Mouse (Mus musculus): Measurements from ENCODE around the gene Hoxa2. TPM values are rescaled to one million over a fixed set of nuclear protein-coding genes. Genes with fewer than 3 reads are reported as not detected.

Gene Hoxa2
- total RNA-seq, 1 experiment from 2014 or later = not detected

DNA sequence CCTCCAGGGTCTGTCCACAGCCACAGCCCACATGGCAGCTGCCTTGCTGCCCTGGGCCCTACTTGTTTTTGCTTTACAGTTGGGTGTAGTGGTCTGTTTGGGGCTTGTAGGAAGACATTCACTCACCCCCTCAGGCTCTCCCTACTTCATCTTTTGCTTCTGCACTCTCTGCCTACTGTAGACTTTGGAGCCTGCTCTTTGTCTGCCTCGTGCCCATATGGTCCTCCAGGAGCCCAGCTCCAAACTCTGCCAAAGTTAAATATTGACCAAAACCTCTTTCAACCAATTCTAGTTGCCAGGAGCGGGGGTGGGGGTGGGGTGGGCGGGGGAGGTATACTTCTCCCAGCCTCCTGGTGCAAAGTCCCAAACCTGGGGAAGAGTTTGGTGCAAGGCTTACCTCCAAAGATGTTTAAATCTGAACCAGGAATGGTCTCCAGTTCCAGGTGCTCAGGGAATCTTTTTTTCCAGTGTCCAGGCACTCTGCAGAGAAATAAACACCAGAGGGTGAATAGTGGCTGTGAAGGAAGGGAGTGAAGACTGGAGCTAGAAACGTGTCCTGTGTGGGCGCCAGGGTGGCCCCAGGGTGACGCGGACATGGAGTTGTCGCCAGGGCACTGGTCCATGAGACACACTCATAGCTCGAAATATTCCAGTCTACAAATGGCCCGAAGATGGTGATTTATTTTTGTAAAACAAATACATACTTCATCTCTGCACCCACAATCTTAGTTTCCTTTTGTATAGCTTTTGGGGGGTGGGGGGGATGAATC lies 18.9 kb upstream of the Hoxa2 start:
- no peak for ATAC-seq (replicated peaks; ENCODE audit: insufficient number of reproducible peaks, low FRiP score, low TSS enrichment, poor library complexity, severe bottlenecking)

DNA sequence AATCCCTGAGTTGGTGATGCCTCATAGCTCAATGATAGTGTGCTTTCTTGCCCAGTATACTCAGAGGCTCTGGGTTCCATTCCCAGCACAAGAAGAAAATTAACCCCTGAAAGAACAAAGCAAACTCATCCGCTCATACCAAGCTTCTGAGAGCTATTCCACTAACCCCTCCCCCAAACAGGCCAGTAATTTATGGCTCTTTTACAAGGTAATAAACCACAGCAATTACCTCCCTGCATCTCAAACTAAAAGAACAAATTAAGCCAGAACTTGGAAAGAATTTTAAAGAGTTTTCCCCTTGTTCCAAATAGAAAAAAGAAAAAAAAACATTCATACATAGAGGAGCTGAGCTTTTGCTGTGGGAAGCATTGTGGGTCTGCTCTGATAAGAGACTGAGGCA lies 18.2 kb upstream of the Hoxa2 start:
- no peak for ATAC-seq (replicated peaks; ENCODE audit: insufficient number of reproducible peaks, low FRiP score, low TSS enrichment, poor library complexity, severe bottlenecking)

DNA sequence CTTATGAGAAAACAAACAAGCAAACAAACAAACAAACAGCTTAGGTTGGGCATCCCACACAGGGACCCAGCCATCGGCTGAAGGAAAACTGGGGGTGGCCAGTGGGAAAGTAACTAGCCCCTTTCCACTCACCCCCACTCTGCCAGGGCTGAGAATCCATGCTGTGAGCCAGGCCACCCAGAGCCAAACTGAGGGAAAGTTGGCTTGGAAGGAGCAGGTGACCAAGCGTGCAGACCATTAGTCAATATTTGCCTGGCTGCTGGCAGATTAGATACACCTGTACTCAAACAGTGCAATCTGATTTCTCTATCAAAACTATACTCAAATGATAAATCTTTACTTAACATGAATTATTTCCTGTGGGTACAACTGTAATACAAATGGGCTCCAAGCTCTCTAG lies 17.4 kb upstream of the Hoxa2 start:
- no peak for ATAC-seq (replicated peaks; ENCODE audit: insufficient number of reproducible peaks, low FRiP score, low TSS enrichment, poor library complexity, severe bottlenecking)

DNA sequence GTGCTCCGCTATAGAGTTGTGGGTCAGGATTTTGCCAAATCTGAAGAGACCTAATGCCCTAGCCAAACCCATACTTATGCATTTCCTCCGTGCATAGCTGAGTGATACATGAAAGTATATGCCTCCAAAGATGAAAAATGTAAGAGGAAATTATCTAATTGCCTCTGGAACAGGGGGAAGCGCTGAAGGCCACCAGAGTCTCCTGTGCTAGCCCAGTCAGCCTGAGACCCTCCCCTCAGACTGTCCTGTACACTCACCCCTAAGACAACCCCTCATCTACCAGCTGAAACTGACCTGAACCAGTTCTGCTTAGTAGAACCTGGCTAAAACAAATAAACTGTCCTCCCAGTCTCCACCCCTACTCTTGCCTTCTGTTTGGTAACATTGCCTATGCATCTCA lies 16.1 kb upstream of the Hoxa2 start:
- ATAC-seq (replicated peaks; ENCODE audit: insufficient number of reproducible peaks, low FRiP score, low TSS enrichment, poor library complexity, severe bottlenecking) = no peak

DNA sequence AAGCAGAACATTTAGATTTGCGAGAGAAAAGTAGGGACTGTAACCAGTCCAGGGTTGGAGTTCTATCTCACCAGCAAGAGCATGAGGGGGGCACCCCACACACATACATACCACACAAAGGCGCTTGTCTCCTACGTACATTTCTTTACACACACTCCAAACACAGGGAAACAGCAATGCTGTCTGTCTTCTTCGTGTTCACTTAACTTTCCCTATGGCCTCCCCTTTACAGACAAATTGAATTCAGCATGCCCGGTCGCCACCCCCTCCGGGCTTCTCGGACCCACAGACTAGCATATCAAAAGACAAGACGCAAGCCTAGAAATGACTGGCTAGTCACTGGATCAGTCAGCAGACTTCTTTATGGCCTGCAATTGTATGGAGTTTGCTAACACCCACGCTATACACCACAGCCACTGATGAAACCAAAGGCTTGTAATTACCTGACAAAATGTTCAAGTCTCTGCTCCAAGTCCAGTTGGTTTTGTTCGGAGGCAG lies 15.6 kb upstream of the Hoxa2 start:
- ATAC-seq (replicated peaks; ENCODE audit: insufficient number of reproducible peaks, low FRiP score, low TSS enrichment, poor library complexity, severe bottlenecking) = no peak

DNA sequence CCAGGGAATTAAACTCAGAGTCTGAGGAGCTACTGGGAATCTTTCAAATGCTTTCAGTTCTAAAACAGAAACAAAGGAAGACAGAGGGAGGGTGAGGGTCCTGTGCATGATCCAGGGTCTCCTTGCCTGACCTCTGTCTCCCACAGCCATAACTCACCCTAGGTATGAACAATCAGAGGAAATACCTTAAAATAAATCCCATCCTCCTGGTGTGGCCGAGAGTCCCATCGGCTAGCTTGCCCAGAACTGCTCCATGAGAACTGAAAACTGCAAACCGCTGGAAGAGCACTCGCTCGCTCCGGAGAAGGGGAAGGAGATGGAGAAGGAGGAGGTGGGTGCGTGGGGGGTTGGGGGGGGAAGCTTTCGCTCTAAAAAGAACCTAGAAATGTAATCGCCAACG lies 15.1 kb upstream of the Hoxa2 start:
- no peak for ATAC-seq (replicated peaks; ENCODE audit: insufficient number of reproducible peaks, low FRiP score, low TSS enrichment, poor library complexity, severe bottlenecking)

DNA sequence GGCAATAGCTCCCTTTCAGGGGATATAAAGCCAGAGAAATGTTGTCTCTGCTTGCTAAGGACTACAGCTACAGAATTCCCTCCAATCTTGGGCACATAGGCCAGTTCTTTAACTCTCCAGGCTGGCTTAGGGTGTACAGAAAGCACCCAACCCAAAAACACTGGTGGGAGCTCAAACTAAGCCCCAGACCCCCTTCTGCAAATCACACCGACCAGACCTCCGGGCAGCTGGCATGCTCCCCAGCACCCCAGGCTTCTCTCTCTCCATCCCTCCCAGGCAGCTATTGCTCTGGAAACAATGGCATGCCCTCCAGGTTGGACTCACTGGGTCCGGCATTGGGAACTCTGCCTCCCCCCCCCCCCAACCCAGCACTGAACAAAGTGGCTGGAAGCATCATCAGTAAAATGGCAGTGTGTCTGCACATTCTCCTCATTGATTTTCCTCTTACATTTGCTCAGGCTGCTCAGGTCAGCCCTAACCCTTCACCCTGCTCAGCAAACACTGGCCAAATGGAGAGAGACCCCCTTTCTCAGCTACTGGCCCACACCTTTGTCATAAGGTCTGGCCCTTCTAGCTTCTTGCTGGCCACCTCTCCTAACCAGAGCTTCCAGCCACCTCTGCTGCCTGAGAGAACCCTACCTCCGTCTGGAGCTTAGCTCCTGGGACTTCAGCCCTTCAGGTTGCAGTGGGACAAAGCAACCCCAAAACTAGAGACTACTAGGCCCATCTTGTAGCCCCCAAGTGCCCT lies 14.5 kb upstream of the Hoxa2 start:
- ATAC-seq (replicated peaks; ENCODE audit: insufficient number of reproducible peaks, low FRiP score, low TSS enrichment, poor library complexity, severe bottlenecking) = no peak

DNA sequence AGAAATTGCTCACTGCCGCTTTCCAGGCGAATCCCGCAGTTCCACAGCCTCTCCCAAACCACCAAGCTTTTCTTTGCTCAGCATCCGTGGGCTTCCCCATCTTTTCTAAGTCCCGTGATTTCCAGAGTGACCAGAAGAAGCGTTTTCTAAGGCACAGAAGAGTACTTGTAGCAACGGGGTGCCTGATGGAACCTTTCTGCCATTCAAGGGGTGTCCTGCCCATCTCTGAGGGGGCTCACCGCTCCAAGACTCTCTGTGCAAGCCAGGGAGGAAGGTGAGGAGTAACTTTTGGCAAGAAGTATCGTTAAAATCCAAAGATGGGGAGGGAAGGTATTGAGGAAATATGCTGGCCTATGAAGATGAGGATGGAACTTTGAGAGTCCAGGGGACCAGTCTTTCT lies 13.2 kb upstream of the Hoxa2 start:
- no peak for ATAC-seq (replicated peaks; ENCODE audit: insufficient number of reproducible peaks, low FRiP score, low TSS enrichment, poor library complexity, severe bottlenecking)

DNA sequence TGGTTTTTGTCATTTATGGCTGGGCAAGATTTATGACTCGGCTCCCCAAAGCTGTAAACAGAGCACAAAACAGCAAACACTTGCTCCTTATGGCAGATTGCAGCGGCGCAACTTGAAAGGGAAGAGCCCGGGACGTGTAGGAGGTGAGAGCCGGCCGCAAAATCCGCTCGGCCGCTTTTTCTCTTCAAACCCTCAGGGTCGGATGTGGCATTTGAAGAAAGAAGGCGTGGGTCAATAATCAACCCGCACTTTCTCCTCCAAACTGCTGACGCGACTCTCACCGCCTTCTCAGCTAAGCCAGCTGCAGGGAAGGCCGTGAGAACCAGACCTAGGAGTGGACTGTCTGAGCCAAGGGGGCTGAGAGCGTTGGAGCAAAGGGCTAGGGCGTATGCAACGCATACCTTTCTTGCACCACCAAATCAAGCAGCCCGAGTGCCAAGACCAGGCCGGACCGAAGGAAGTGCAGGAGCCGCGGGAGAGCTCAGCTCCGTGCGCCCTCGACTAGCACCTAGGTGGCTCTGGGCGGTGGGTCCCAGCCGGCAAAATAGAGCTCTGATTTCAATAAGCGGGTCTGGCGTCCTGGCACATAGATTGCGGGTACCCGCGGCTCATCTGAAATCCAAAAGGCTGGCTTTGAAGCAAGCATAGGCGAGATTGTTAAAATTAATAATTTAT lies 12.6 kb upstream of the Hoxa2 start, which contains the start of gene 5730596B20Rik:
Gene 5730596B20Rik (plus strand): TSS at position 438 of the 675 bp plus-strand sequence.
- no peak for ATAC-seq (replicated peaks; ENCODE audit: insufficient number of reproducible peaks, low FRiP score, low TSS enrichment, poor library complexity, severe bottlenecking)

DNA sequence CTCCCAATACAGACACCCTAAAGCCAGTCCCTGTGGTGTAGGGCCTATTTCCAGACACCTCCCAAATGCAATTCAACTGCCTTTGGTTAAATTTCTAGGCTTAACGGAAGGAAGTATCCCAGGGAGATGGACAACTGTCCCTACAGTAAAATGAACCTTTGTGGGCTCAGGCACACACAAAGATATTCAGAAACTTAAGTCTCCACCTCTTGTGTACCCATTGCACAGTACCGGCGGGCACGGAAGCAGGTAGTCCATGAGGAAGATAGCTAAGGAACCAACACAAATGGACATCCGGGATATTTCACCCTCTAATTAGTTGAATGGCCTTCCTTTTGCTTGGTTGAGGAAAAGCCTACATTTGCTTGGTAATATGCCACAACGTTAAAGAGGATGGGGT lies 11.8 kb upstream of the Hoxa2 start:
- no peak for ATAC-seq (replicated peaks; ENCODE audit: insufficient number of reproducible peaks, low FRiP score, low TSS enrichment, poor library complexity, severe bottlenecking)

DNA sequence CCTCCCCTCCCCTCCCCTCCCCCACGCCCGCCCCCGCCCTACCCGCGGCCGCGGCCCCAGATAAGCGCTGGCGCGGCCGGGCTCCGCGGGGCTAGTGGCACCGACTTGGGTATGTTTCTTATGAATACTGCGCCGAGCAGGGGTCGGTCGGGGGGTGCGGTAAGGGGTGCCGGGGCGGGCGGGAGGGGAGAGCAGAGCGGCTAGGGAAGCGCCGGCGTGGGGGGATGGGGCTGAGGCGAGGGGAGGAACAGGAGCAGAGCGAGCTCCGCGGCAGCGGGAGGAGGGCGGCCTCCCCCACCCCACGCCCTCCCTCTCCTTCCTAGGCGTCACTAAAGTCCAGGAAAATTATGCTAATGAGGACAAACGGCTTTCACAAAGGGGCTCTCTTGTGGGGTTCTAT lies 11.2 kb upstream of the Hoxa2 start:
- no peak for ATAC-seq (replicated peaks; ENCODE audit: insufficient number of reproducible peaks, low FRiP score, low TSS enrichment, poor library complexity, severe bottlenecking)

DNA sequence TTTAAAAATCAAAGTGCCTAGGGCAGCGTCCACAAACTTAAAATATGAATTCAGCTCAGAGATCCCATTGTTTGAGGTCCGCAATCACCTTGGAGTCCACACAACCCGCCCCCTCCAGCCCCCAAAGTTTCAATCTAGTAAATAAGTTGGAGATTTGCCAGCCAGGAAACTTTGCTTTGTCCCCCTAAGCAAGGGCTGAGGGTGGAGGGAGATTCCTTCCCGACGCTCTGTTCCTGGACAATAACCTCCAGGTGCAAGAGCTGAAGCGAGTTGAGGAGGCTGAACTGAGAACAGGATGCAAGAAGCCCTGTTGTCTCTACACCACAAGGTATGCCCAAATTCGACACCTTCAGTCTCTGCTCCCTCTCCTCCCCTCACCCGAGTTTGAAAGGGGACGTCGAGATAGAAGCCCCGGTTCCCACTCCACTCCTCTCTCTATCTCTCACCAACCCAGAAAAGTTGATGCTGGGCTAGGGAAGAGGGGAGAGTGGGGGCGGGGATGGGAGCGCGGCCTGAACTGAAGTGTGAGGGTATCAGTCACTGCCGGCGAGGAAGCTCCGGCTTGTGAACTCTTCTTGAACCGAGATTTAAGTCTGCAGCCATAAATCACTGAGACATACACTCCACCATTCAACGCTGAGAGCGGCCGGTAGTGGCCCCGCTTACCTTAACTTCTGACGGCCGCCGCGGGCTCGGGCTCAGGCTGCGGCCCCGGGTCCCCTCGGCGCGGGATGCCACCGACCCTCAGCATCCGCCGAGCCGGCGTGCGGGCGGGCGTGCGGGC lies 10.5 kb upstream of the Hoxa2 start:
- ATAC-seq (replicated peaks; ENCODE audit: insufficient number of reproducible peaks, low FRiP score, low TSS enrichment, poor library complexity, severe bottlenecking) = no peak

DNA sequence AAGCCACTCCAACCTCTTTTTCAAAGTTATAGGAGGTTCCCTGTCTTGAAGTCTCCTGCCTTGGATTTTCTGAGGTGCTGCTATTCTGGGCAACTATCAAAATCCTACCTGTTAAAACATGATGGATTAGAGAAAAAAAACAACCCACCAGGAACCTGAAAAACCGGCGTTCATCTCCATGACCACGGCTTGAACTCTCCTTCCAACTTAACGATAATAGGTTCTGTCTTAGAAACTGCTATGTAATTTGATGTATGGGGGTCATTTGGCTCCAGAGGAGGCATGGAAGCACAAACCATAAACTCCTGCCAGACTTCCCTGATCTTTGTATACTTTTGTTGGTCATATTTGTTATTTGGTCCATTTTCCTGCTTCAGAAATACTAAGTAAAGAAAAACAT lies 9.0 kb upstream of the Hoxa2 start:
- no peak for ATAC-seq (replicated peaks; ENCODE audit: insufficient number of reproducible peaks, low FRiP score, low TSS enrichment, poor library complexity, severe bottlenecking)

DNA sequence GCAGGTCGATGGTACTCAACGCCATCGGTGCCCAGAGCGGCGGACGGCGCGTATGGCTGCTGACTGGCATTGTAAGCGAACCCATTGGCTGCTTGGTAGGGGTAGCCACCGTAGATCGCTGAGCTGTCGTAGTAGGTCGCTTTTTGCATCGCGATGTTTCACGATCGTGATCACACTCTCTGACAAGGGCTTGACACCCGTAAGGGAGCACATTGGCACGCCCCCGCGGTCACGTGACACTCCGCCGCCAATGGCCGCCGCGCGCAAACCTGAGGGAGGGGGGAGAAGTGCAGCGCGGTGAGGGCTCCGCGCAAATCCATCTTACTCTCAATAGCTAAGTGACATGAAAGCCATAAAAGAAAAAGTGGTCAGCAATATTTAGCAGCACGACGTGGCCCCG lies 7.9 kb upstream of the Hoxa2 start:
- no peak for ATAC-seq (replicated peaks; ENCODE audit: insufficient number of reproducible peaks, low FRiP score, low TSS enrichment, poor library complexity, severe bottlenecking)

DNA sequence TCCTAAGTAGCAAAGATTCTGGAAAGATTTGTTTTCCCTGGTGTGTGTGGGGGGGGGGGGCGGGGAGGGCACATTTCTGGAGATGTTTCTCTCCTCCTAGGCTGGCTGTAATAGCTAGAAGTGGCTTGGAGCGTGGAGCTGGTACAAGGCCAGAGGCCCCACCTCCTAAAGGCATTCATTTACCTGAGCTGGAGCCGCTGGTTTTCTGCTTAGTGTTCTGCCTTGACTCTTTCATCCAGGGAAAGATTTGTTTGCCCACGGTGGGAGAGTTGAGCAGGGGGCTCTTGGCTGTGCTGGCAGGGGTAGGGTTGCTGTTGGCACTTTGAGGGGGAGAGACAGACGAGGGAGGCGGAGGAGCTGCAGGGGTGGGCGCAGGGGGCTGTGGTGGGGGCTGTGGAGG lies 7.3 kb upstream of the Hoxa2 start:
- no peak for ATAC-seq (replicated peaks; ENCODE audit: insufficient number of reproducible peaks, low FRiP score, low TSS enrichment, poor library complexity, severe bottlenecking)

DNA sequence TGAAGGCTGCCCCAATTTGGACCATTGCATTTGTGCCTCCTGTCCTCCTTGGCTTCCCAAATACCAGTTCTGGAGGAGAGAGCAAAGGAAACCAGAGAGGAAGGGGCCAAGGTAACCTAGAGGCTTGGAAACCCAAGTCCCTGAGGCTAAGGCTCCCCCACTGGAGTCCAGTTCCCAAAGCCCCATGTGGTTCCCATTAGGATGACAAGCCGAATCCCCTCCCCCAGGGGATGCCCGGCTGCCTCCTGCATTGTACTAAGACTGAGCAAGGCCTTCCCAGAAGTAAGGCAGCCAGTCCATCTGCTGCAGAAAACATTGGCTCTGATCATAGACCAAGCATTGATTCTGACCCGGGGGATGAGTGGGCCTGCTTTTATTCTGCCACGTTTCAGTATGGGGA lies 6.7 kb upstream of the Hoxa2 start:
- no peak for ATAC-seq (replicated peaks; ENCODE audit: insufficient number of reproducible peaks, low FRiP score, low TSS enrichment, poor library complexity, severe bottlenecking)

DNA sequence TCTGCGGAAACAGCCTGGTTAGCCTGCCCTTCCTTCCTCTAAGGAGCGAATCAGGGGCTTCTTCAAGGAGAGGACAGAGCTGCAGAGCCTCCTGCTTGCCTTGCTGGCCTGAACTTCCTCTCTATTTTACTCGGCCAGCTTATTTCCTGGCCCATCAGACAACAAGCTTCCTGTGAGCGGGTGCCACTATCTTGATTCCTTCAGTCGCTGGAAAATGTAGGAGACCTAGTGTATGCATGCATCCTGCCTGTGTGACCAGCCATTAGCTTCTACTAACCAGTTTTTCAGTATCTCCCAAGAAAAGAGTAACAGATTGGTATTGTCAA lies 6.2 kb upstream of the Hoxa2 start:
- no peak for ATAC-seq (replicated peaks; ENCODE audit: insufficient number of reproducible peaks, low FRiP score, low TSS enrichment, poor library complexity, severe bottlenecking)

DNA sequence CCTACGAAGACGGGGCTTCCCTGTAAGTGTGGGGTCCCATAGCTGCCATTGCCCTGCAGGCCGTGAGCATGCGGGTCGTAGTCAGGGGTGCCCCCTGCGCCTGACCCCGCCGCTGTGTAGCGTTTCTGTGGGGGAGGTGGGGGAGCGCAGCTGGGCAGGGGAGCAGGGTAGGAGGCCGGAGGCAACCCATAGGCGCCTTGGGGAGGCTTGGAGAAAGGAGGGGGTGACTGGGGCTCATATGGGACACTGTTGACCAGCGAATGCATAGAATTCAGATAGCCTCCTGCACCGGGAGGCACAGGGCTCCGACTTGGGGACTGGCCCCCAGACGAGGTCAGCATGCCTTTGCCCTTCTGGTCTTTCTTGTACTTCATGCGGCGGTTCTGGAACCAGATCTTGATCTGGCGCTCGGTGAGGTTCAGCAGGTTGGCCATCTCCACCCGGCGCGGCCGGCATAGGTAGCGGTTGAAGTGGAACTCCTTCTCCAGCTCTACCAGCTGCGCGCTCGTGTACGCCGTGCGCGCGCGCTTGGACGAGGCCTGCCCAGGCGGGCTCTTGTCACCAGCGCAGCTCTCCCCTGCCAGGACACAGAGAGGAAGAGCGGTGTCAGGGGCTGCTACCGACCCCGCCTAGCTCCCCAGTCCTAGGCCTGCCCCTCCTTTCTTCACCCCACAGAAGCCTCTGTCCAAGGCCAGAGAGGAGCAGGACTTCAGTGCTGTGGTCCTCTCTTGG lies 5.7 kb upstream of the Hoxa2 start:
- no peak for ATAC-seq (replicated peaks; ENCODE audit: insufficient number of reproducible peaks, low FRiP score, low TSS enrichment, poor library complexity, severe bottlenecking)
